Mouse (Mus musculus) retina, embryonic 14.5 days (tissue): ENCODE results near the gene Pank4.

Experiments used
- DNase-seq: peaks from one replicate; pipeline ENCODE4 v3.0.0-alpha.2; 2015; ENCODE audit warnings: low spot score

Pank4 gene

GRCm38 (mm10) chr4:154943323-154944039 lies 20.4 kb upstream of the Pank4 start:
- DNase-seq, result no peak

- DNase-seq, result peak; percentile 95
These were observed 19.8 kb upstream of the Pank4 start for GRCm38 (mm10) chr4:154944121-154944590.

GRCm38 (mm10) chr4:154946319-154946718 lies 17.6 kb upstream of the Pank4 start:
- DNase-seq, result peak; percentile 89

GRCm38 (mm10) chr4:154948066-154948939 lies 15.6 kb upstream of the Pank4 start:
- DNase-seq, result no peak

- no peak for DNase-seq
These were observed 14.9 kb upstream of the Pank4 start for GRCm38 (mm10) chr4:154948940-154949588.

- DNase-seq, result peak; percentile 70
These were observed 14.3 kb upstream of the Pank4 start for GRCm38 (mm10) chr4:154949589-154949982.

- peak; percentile 88 for DNase-seq
These were observed 11.3 kb upstream of the Pank4 start for GRCm38 (mm10) chr4:154952461-154953241.

- no peak for DNase-seq
These were observed 7.3 kb upstream of the Pank4 start for GRCm38 (mm10) chr4:154956604-154957003.

GRCm38 (mm10) chr4:154957289-154957993 lies 6.5 kb upstream of the Pank4 start:
- no peak for DNase-seq

GRCm38 (mm10) chr4:154958171-154958570 lies 5.8 kb upstream of the Pank4 start:
- DNase-seq, result peak; percentile 96

- no peak for DNase-seq
These were observed 5.3 kb upstream of the Pank4 start for GRCm38 (mm10) chr4:154958621-154959020.

GRCm38 (mm10) chr4:154960021-154960689 lies 3.8 kb upstream of the Pank4 start:
- DNase-seq, result no peak

- DNase-seq, result peak; percentile 96
These were observed 3.2 kb upstream of the Pank4 start, which contains the start of gene Hes5 for GRCm38 (mm10) chr4:154960690-154961225. Hes5 (plus strand) TSS chr4:154960923.

- DNase-seq, result no peak
These were observed 2.6 kb upstream of the Pank4 start for GRCm38 (mm10) chr4:154961226-154961738.

GRCm38 (mm10) chr4:154961911-154962310 lies 2.0 kb upstream of the Pank4 start:
- DNase-seq, result no peak

- DNase-seq, result no peak
These were observed 1.2 kb upstream of the Pank4 start for GRCm38 (mm10) chr4:154962683-154963082.

- DNase-seq, result no peak
These were observed 610 bp upstream of the Pank4 start for GRCm38 (mm10) chr4:154963190-154963836.

GRCm38 (mm10) chr4:154964581-154965235 lies 785 bp downstream of the Pank4 start:
- DNase-seq, result no peak

- no peak for DNase-seq
These were observed 1.9 kb downstream of the Pank4 start for GRCm38 (mm10) chr4:154965856-154966255.
